Mouse (Mus musculus) forebrain, postnatal 0 days (tissue): ENCODE data around the gene Gm10778. TPM values are rescaled to one million over a fixed set of nuclear protein-coding genes. Genes with fewer than 3 reads are reported as not detected.

Experiments
- ATAC-seq: fragments of 200-750 bp; cut with Nextera tagmentation; 2 replicates; pipeline ENCODE4 v1.8.0; 2017; ENCODE audit warnings: mild to moderate bottlenecking, moderate library complexity
- DNase-seq: peaks from one replicate; pipeline ENCODE4 v3.0.0-alpha.2; 2015
- H3K27ac ChIP-seq: fragments of 300-500 bp; sonication (generic); 2 replicates; pipeline ENCODE4 v1.5.1; 2014; ENCODE audit warnings: low read depth, mild to moderate bottlenecking, antibody characterized with exemption, low read length, moderate library complexity, mixed read lengths
- H3K27me3 ChIP-seq: fragments of 300-500 bp; sonication (generic); 2 replicates; pipeline ENCODE4 v1.6.1; 2014; ENCODE audit warnings: mild to moderate bottlenecking, low read length, mixed read lengths; ENCODE audit not compliant: insufficient read depth
- H3K36me3 ChIP-seq: fragments of 300-500 bp; sonication (generic); 2 replicates; pipeline ENCODE4 v1.6.1; 2014; ENCODE audit warnings: mild to moderate bottlenecking, moderate library complexity; ENCODE audit not compliant: insufficient read depth
- H3K4me1 ChIP-seq: fragments of 300-500 bp; sonication (generic); 2 replicates; pipeline ENCODE4 v1.6.1; 2014; ENCODE audit warnings: antibody characterized with exemption; ENCODE audit not compliant: insufficient read depth
- H3K4me2 ChIP-seq: fragments of 300-500 bp; sonication (generic); 2 replicates; pipeline ENCODE4 v1.6.1; 2014; ENCODE audit warnings: low read depth, mild to moderate bottlenecking, moderate library complexity
- H3K4me3 ChIP-seq: fragments of 300-500 bp; sonication (generic); 2 replicates; pipeline ENCODE4 v1.5.1; 2014; ENCODE audit warnings: low read depth, low read length, mixed read lengths
- H3K9ac ChIP-seq: fragments of 300-500 bp; sonication (generic); 2 replicates; pipeline ENCODE4 v1.6.1; 2014; ENCODE audit warnings: mild to moderate bottlenecking
- H3K9me3 ChIP-seq: fragments of 300-500 bp; sonication (generic); 2 replicates; pipeline ENCODE4 v1.6.1; 2016; ENCODE audit warnings: low read length
- CTCF ChIP-seq: sonication (generic); IDR thresholded peaks from 2 replicates; pipeline ENCODE4 v1.5.1; 2016; ENCODE audit warnings: antibody characterized with exemption, control low read depth, low read depth
- WGBS: fragments of 180-500 bp; shearing (Covaris S2); extraction: QIAGEN DNeasy Blood & Tissue Kit; methylation state at CpG from one replicate; pipeline ENCODE4 v1.1.7; 2014; 5-methylcytosine and 5-hydroxymethylcytosine counted together
- polyA plus RNA-seq: library from polyadenylated mRNA; unstranded; fragments of >200 nt; fragmentation: Nextera tagmentation; extraction: Ambion mirVana; gene quantifications from 2 replicates; pipeline ENCODE4 v1.2.1, GENCODE M21; 2015
- total RNA-seq: library from RNA; depleted of rRNA; stranded (reverse); fragments of >200 nt; gene quantifications from 2 replicates; pipeline ENCODE4 v1.2.3, GENCODE M21; 2014

Gm10778 gene
- total and polyA plus RNA-seq, 2 experiments from 2014 or later, result 3.4 to 5.9 TPM

DNA sequence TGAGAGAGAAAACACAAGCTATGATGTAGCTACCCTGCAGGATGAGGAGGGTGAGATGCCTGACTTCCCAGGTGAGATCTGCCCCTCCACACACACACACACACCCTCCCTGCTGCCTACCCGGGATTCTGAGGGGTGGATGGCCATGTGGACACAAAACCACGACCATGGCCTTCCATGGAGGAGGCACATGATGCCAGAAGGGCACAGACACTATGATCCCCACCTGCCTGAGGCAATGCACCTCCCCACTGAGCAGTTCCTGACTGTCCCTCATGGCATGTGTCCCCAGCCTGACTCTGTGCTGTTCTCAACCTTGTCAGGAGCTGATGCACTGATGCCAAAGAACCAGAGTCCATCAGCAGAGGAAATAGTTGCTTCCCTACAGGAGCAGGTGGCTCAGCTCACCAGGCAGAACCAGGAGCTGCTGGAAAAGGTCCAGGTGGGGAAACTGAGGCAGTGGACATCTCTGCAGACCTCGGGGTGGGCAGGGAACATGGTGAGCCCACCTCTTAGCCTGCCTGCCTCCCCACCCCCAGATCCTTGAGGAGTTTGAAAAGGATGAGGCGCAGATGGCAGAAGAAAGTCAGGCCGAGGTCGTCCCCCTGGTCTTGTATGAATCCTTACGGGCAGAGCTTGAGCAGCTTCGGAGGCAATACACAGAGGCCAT, 6.7 kb upstream of the Gm10778 start:
- no peak overlapping the region for H3K27ac ChIP-seq

DNA sequence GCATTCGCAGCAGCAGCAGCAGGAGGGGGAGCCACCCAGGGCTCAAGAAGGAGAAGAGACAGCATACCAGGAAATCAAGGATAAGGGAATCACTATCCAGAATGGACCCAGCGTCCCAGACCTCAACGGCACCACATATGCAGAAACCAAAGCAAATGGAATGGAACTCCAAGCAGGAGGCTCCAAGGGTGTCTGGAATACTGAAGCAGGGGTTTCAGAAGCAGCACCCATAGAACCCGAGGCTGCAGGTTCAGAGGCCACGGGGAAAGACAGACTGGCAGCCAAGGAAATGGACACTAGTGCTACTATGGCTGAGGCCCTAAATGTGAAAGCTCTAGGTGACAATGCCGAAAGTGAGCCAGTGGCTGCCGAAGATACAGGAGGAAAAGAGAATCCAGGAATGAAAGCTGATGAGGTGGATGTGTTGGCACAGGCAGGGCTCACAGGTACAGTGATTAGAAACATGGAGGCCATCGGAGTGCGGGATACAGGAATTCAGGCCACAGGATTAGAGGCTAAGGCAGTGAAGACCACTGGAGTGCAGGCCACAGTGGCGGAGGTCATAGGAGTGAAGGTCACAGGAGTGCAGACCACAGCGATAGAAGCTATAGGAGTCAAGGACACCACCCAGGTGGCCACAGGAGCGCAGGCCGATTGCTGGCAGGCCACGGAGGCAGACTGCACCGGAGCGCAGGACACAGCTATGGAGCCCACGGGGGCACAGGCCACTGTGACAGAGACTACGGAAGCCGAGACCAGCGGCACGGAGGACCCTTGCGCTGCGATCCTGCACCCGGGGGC, 6.0 kb upstream of the Gm10778 start:
- no peak; the same call in 1 of the 2 replicates for TF ChIP-seq CTCF
- no peak for DNase-seq
- WGBS, result 21% methylated on average over 24 of the region's 24 CpGs
- H3K9me3 ChIP-seq, result no peaks in the 10 kb centered on the region
- H3K4me3 ChIP-seq, result peak overlapping the region; percentile 67
- peak overlapping the region; percentile 95 for H3K4me2 ChIP-seq
- H3K27ac ChIP-seq, result peak overlapping the region; percentile 94
- no peaks in the 10 kb centered on the region; the same call in 1 of the 2 replicates for H3K36me3 ChIP-seq
- peak overlapping the region; percentile 92 for H3K9ac ChIP-seq
- peaks cover 11% of the 10 kb centered on the region for H3K4me1 ChIP-seq
- no peaks in the 10 kb centered on the region for H3K27me3 ChIP-seq
- ATAC-seq, result no peak; the same call in 1 of the 2 replicates

More for the DNA sequence above, 6.7 kb upstream of the Gm10778 start:
- no peaks in the 10 kb centered on the region for H3K27me3 ChIP-seq
- no peaks in the 10 kb centered on the region for H3K9me3 ChIP-seq
- H3K4me2 ChIP-seq, result peak overlapping the region; percentile 95
- no peak overlapping the region for H3K4me3 ChIP-seq
- H3K36me3 ChIP-seq, result no peaks in the 10 kb centered on the region; the same call in 1 of the 2 replicates
- WGBS, result 81% methylated on average over 8 of the region's 8 CpGs
- no peak for ATAC-seq
- H3K9ac ChIP-seq, result peak overlapping the region; percentile 92; the same call in 1 of the 2 replicates
- TF ChIP-seq CTCF, result no peak
- H3K4me1 ChIP-seq, result peaks cover 11% of the 10 kb centered on the region
- no peak for DNase-seq

DNA sequence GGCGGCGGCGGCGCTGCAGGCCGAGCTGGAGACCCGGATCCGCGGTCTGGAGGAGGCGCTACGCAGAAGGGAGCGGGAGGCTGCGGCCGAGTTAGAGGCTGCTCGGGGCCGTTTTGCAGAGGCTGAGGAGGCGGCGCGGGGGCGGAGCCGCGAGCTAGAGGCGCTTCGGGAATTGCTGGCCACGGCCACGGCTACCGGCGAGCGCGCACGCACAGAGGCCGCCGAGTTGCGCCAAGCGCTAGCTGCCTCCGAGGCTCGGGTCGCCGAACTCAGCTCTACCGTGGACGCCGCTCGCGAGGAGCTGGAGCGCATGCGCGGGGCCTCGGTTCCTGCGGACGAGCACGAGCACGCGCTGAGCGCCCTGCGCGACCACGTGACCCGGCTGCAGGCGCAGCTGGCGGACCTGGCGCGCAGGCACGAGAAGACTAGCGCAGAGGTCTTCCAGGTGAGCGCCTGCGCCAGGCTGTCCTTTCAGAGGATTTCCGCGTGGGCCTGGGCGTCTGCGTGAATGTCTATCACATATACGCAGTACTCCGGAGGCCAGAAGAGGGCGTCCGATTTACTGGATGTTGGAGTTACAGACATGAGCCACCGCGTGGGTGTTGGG, 5.3 kb upstream of the Gm10778 start:
- peak overlapping the region; percentile 94 for H3K27ac ChIP-seq
- no peaks in the 10 kb centered on the region for H3K27me3 ChIP-seq
- H3K4me3 ChIP-seq, result peak overlapping the region; percentile 67
- peaks cover 11% of the 10 kb centered on the region for H3K4me1 ChIP-seq
- peak overlapping the region; percentile 92 for H3K9ac ChIP-seq
- H3K9me3 ChIP-seq, result no peaks in the 10 kb centered on the region
- H3K4me2 ChIP-seq, result peak overlapping the region; percentile 95
- ATAC-seq (peak; percentile 91), DNase-seq (peak; percentile 97)
- peak; percentile 68 for TF ChIP-seq CTCF
- H3K36me3 ChIP-seq, result no peaks in the 10 kb centered on the region; the same call in 1 of the 2 replicates
- WGBS, result under 1% methylated on average over 61 of the region's 75 CpGs

DNA sequence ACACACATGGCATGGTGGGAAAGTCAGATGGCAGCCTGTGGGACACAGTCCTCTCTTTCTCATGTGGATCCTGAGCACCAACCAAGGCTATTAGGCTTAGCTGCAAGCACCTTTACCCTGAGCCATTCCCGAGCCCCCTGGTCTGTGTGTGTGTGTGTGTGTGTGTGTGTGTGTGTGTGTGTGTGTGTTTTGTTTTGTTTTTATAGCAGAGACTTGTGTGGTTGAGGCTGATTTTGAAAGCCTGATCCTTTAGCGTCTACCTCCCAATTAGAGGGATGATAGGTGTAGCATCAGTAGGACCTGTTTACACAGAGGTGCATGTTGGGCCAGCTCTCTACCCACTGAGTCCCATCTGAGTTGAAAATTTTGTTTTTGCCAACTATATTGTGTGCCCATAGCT, 4.7 kb upstream of the Gm10778 start:
- Histone ChIP-seq H3K27me3 (no peaks in the 10 kb centered on the region), H3K9me3 (no peaks in the 10 kb centered on the region), H3K27ac (peak overlapping the region; percentile 94; the same call in 1 of the 2 replicates), H3K4me1 (peaks cover 11% of the 10 kb centered on the region), H3K36me3 (no peaks in the 10 kb centered on the region; the same call in 1 of the 2 replicates), H3K9ac (peak overlapping the region; percentile 92), H3K4me2 (peak overlapping the region; percentile 95), H3K4me3 (peak overlapping the region; percentile 67)
- DNase-seq (no peak), ATAC-seq (no peak)
- WGBS, result 51% methylated on average over 2 of the region's 2 CpGs
- TF ChIP-seq CTCF, result no peak

DNA sequence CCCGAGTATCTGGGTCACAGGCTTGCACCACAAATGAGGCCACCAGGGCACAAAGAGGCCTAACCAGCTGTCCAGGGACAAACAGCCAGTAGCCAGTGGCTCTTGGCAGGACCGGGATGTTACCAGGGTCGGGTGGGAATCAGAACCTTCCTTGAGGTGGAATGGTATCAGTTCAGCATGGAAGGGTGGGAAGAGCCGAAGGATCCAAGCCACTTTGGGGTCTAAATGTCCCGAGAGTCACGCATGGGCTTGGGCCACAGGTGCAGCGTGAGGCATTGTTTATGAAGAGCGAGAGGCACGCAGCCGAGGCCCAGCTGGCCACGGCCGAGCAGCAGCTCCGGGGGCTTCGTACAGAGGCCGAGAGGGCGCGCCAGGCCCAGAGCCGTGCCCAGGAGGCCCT, 4.1 kb upstream of the Gm10778 start:
- DNase-seq, result no peak
- H3K4me2 ChIP-seq, result no peak overlapping the region
- ATAC-seq, result no peak
- no peaks in the 10 kb centered on the region for H3K27me3 ChIP-seq
- H3K36me3 ChIP-seq, result no peaks in the 10 kb centered on the region
- H3K27ac ChIP-seq, result no peak overlapping the region
- H3K4me1 ChIP-seq, result peaks cover 11% of the 10 kb centered on the region
- WGBS, result 93% methylated on average over 18 of the region's 18 CpGs
- no peak overlapping the region for H3K4me3 ChIP-seq
- H3K9ac ChIP-seq, result no peak overlapping the region
- no peaks in the 10 kb centered on the region for H3K9me3 ChIP-seq
- TF ChIP-seq CTCF, result no peak

DNA sequence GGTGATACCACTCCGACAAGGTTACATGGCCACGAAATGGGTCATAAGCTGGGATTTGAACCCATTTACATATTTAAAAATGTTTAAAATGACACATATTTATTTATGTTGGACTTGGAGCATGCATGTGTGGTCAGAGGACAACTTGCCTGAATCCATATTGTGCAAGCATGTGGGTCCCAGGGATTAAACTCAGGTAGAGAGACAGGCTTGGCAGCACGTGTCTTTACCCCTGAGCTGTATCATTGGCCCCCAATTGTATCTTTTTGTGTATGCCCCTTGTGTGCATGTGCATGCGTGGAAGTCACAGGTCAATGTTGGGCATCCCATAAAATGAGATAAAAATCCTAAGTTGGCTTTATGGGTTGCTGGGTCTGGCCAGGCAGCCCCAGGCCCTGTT, 3.5 kb upstream of the Gm10778 start:
- ATAC-seq (no peak), DNase-seq (no peak)
- Histone ChIP-seq H3K9me3 (no peaks in the 10 kb centered on the region), H3K9ac (no peak overlapping the region), H3K36me3 (no peaks in the 10 kb centered on the region), H3K4me3 (no peak overlapping the region), H3K4me2 (no peak overlapping the region), H3K27me3 (no peaks in the 10 kb centered on the region), H3K27ac (no peak overlapping the region), H3K4me1 (peaks cover 11% of the 10 kb centered on the region)
- 88% methylated on average over 4 of the region's 4 CpGs for WGBS
- no peak for TF ChIP-seq CTCF
